Mouse (Mus musculus): ENCODE data around the gene C2cd2l.

GRCm38 (mm10) chr9:44343290-44343689 is 23.2 kb upstream of the C2cd2l start:
- no peak for TF ChIP-seq CTCF (IDR thresholded peaks at IDR 0.05; ENCODE audit: low read depth, low read length)
- TF ChIP-seq GATA1 (IDR thresholded peaks at IDR 0.05; ENCODE audit: borderline replicate concordance, low read length) = no peak
